Mouse (Mus musculus): ENCODE results near the gene H2-D1.
"Not testable (repeated sequence)": the region's sequence is repeated elsewhere in the genome, so short reads cannot be mapped to it uniquely, and the experiment has no call there.

H2-D1 gene

DNA sequence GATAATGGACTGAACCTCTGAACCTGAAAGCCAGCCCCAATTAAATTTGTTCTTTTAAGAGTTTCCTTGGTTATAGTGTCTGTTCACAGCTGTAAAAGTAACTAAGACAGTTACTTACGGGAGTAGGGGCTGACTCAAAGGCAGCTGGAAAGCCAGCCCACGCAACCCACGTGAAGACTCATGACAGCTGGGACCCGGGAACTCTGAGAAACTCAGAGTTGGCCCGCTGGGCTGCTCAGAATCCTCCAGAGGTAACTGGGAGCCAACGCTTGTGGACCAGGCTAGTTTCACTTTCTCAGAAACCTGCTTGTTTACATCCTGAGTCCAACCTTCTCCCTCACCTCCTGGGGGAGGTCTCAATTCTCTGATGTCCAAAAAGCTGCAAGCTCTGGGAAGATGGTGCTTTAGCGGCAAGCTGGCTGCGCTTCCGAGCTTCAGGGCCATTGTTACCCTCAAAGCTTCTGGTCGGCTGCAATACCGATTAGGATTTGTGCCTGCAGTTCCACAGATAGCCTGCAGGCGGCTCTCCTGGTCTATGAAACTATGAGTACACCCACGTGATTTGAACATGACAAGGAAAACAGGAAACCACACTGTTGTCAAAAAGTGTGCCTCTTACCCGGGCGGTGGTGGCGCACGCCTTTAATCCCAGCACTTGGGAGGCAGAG is 4.6 kb upstream of the H2-D1 start:
- peak; percentile 89 for DNase-seq

DNA sequence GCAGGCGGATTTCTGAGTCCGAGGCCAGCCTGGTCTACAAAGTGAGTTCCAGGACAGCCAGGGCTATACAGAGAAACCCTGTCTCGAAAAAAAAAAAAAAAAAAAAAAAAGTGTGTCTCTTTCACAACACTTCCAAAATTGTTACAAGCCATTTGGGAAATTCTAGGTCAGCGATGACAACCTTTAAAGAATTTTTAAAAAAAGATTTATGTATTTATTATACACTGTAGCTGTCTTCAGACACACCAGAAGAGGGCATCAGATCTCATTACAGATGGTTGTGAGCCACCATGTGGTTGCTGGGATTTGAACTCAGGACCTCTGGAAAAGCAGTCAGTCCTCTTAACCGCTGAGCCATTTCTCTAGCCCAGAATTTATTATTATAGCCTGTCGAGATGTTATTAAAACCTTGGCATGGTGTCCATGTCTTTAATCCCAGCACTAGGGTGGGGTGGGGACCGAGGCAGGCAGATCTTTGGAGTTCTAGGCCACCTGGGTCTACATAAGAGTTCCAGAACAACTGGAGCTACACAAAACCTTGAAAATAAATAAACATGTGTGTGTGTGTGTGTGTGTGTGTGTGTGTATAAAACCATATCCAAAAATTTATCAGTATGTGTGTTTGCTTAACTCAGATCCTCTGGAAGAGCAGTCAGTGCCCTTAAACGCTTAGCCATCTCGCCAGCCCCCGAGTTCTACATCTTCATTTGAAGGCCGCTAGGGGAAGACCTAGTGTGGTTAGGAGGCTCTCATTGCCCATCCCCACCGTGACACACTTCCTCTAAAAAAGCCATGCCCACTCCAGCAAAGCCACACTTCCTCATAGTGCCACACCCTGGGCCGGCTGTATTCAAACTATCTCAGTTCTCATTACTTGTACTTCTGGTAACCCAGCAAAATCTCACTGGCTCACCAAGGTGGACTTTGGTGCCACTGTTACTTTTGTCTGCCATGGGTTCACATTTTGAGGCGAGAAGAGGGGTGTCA is 3.7 kb upstream of the H2-D1 start:
- DNase-seq: no peak

DNA sequence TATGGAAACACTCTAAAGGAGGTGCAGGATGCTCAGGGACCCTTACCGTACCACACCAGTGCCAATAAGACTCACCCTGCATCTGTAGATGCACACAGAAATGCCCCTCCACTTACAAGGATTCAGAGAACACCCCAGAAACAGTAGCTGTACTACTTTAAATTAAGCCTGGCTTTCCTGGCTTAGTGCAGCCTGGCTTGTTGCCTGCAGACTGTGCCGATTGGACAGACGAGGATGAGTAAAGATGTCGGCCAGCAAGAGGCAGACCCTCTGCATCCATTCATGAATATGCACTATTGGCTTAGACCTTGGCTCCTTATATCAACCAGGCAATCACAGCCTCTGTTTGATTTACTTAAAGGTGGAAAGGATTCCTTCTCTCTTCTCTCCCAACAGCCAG is 2.9 kb upstream of the H2-D1 start:
- no peak for DNase-seq

DNA sequence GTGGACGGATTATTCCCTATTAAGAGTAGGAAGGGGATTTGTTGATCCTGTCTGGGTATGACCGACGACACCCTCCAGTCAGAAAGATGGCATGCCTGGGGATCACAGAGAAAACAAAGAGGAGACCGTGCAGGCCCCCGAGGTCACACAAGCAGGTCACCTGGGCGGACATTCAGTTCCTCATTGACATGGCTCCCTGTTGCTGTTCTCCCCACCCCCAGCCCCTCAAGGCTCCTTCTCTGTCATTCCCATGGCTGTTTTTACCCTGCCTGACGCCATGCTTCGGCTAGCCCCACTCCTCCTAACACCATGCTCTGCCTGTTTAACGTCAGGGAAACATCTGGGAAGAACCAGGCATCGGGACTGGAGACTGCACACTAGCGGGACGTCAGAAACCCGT is 879 bp upstream of the H2-D1 start:
- DNase-seq: no peak

DNA sequence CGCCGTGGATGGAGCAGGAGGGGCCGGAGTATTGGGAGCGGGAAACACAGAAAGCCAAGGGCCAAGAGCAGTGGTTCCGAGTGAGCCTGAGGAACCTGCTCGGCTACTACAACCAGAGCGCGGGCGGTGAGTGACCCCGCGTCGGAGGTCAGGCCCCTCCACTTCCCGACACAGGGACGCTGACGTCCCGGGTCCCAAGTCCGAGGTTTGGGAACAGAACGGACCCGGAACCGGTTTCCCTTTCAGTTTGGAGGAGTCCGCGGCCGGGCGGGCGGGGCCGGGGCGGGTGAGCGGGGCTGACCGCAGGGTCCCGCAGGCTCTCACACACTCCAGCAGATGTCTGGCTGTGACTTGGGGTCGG is 973 bp downstream of the H2-D1 start:
- no peak for DNase-seq

DNA sequence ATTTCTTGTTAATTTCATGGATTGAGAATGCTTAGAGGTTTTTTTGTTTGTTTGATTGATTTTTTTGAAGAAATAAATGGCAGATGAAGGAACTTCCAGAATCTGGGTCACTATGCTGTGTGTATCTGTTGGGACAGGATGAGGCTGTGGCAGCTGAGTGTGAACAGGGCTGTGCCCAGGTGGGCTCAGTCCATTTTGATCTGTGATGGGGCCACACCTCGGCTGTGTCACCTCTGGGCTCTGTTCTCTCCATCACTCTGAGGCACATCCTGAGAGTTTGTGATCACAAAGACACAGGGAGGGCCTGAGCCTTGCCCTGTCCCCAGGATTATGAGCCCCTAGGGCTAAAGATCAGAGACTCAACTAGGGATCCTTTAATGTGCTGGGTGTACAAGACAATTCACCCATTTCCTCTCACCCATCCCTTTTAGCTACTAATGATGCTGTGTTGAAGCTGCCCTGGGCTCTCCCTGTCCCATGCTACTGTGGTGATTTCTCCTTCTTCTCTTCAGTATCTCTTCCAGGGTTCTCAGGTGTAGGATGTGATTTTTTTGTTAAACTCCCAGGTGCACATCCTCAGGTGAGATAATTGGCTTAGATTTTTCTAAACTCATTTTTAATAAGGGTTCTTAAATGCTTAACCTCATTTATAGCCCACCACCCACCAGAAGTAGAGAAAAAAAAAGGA is 5.0 kb downstream of the H2-D1 start:
- DNase-seq: no peak

DNA sequence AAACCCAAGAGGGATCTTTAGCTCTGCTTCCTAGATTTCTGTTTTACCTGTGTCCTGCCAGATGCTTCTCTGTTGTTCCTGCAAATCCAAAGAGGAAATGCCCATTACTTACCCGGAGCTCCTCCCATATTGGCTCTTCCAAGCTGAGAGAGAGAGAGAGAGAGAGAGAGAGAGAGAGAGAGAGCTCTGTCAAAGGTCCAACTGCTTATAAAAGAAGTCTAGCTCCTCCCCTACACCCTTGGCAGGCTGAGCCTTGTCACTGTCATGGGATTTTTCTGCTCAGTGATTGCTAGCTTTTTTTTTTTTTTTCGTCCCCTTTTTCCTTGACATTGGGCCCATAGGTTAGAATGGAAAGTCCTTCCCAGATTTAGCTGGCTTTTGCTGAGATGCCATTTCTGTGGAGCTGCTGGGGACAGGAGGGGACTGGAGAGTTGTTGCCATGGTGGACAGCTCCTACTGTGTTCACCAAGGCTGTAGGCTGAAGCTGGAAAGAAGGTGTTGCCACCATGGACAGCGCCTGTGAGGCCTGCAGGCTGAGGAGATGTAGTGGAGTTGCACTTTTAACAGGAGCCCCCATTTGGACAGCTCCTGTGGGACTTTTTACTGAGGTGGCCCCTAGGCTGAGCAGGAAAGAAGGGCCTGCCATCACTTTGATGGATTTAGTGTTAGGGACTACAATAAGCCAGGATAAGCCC is 7.3 kb downstream of the H2-D1 start:
- DNase-seq: peak; percentile 80

DNA sequence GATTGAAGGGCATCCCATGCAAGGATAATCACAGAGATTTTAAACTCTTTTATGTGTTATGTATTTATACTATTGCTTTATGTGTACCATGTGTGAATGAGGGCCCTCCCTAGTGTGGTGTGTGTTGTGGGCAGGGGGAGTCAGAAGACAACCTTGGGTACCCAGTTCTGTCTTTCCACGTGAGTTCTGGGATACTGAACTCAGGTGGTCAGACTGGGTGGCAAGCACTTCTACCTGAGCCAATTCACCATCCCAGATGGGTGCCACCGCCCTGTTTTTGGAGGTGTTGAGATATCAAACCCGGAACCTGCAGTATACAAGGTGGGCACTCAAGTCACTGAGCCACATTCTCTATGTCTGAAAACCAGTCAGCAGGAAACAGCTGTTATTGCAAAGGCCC is 9.7 kb downstream of the H2-D1 start:
- no peak for DNase-seq

DNA sequence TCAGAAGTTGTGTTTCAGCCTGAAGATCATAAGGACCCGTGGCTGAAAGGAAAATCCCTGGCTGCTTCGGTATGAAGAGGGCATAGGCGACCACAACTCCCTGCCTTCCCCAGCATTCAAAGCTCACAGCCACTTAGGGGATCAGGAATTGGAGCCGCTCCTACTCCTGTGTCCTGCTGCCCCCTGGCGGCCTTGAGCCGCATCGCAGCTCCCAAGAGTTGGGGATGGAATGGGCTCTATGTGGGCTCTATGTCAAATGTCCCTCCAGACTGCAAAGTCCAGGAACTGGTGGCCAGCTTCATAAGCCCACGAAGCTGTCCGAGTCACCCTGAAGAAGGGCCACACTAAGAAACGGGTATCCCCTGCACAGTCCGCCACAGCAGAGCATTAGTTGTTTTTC is 12.2 kb downstream of the H2-D1 start:
- DNase-seq: peak; percentile 83

DNA sequence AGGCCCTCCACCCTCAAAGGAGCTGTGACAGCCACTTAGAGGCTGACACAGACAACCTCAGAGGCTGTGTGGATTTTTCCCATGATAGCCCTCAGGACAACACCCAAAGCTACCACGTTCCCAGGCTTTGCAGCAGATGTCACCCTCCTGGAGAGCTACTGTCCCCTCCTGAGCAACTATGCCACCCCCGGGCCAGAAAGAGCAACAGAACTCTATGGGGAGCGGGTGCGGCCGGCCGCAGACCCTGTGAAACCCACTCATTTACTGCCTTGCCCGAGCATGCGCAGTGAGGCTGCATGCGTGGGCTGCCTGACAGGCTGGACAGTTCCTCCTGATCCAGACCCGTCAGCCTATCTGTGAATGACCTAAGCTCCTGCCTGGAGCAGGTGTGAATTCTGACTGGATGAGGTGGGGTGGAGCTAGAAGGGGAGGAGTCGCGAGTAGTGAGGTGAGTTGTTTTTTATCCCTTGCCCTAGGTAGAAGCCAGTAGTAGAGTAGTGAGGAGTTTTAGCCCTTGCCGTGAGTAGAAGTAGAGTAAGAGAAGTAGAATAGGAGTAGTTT is 13.9 kb downstream of the H2-D1 start:
- peak; percentile 14 for DNase-seq

DNA sequence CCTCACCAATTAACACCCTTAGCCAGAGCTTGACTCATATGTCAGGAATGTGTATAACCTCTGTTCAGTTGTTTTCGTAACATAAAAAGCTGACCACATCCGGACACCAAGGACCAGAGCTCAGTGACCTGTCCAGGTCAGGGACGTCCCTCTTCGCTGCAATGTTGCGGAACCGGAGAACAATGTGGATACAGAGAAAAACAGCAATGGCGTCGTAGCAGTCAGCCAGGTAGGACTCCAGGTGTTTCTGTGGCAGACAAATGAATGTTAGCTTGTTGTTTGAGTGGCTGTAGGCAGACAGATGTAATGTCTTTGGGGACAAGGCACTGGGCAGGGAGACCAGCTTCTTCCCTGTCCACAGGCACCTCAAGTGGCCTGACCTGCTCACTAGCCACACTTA is 15.5 kb downstream of the H2-D1 start:
- no peak for DNase-seq

DNA sequence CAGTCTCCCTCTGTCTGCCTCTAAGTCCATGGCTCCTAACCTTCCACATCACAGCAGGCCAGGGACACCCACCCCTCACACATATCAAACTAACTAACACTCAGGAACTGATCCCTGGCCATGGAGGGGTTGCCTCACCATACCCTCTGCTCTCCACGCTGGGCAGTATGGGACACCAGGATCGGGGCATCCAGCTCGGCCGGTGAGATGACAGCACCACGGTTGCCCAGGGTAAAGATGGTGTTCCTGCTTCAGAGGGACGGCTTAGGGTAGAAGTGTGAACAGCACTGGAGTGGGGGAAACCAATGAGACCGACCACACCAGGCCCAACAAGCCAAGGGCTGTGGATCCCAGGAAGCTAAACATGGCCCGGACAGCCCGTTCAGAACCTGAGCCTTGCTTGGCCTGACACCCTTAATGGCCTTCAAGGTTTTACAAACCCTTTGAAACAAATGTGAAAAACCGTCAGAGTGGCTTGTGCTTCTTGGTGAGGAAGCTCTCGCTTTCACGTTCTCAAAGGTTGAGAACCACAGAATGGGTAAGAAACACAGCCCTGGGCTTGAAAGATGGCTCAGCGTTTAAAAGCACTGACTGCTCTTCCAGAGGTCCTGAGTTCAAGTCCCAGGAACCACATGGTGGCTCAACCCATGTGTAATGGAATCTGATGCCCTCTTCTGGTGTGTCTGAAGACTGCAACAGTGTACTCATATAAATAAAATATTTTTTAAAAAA is 16.6 kb downstream of the H2-D1 start:
- no peak for DNase-seq

DNA sequence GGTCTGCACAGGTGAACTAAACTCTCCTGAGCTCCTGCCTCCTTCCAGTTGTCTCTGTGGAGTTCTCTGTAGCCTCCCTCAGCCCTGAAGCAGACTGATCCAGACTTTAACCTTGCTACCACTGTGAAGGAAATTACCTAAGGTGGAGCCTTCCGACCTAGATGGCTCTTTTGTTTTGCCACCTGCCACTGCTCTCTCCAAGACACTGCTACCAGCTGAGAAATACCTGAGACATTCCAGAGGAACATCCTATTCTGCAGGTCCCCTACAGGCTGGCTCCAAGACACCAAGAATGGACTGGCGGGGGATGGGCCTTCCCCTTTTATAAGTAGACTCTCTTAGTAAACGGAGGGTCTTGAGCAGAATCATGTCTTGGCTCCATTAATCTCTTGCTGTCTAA is 17.7 kb downstream of the H2-D1 start:
- no peak for DNase-seq

DNA sequence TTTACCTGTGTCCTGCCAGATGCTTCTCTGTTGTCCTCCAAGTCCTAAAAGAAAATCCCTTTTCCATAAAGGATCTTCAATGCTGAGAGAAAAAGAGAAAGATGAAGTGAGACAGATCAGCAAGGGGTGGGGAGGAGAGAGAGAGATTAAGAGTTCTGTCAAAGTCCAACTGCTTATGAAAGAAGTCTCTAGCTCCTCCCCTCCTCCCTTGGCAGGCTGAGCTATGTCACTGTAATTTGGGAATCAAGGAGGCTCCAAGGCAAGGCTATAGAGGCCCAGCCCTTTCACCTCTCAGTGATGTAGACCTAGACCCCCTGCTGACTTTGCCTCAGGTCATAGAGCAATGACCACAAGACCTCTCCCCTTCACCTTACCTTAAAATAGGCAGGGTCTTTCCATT is 22.9 kb downstream of the H2-D1 start:
- no peak for DNase-seq

DNA sequence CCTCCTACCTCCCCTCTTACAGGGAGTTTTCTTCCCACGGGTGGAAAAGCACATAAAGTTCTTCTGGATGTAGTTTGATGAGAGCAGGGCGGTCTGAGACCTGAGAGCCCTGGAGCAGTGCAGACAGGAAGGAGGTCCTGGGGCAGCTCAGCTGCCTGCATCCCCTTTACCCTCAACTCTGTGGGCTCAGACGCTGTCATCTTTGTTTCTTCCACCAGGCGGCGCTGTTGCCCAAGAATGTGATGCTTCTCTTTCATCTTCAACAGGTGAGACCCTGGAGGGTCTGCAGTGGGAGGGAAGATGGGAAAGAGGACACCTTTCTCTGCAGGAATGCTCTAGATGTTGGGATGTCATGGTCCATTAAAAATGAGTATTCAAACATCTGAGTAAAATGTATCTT is 33.3 kb downstream of the H2-D1 start:
- DNase-seq: peak; percentile 23

DNA sequence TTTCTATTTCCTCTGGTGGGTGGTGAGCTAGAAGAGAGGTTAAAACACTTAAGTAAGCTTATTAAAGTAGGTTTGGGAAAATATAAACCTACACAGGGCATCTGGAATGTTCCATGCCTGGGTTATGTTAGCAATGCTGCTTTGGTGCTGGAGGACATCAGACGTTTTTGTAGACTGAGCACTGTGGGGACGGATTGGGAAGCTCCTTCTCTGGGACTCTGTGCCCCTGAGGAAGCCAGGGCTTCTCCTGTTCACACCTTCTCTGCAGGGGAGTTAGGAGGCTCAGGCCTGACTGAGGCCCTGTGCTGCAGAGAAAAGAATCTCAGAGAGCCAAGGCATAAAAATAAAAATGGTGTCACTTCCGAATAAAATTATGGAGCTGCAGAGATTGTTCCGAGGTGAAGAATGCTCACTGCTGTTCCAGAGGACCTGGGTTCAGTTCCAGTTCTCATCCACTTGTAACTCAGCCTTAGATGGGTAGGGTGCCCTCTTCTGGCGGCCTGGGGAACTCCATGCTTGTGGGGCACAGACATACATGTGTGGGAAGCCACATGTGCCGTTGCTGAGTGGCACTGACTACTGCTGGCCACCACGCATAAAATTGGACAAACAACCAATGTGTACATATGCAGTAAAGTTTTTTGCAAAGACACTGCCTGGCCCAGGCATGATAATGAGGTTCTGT is 37.9 kb downstream of the H2-D1 start:
- not testable (repeated sequence) for DNase-seq

DNA sequence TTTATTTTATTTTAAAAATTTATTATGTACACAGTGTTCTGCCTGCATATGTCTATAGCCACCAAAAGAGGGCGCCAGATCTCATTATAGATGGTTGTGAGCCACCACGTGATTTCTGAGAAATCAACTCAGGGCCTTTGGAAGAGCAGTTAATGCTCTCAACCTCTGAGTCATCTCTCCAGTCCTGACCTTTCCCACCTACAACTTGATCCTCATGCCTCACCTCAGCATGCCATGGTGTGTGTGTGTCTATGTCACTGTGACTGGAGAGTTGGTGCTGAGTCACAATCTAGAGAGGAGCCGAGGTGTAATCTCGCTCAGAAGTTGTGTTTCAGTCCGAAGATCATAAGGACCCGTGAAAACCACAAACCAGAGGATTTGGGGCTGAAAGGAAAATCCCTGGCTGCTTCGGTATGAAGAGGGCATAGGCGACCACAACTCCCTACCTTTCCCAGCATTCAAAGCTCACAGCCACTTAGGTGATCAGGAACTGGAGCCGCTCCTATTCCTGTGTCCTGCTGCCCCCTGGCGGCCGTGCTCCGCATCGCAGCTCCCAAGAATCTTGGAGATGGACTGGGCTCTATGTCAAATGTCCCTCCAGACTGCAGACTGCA is 39.2 kb downstream of the H2-D1 start:
- peak; percentile 70 for DNase-seq

DNA sequence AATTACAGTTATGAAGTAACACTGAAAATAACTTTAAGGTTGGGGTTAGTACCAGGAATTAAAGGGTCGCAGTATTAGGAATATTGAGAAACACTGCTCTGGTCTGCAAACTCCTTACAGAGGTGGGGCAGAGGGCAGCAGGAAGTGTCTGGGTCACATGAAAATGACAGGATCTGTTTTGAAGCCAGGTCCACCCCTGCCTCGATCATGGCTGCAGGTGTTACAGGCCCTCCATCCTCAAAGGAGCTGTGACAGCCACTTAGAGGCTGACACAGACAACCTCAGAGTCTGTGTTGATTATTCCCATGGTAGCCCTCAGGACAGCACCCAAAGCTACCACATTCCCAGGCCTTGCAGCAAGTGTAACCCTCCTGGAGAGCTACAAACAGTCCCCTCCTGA is 40.7 kb downstream of the H2-D1 start:
- DNase-seq: no peak

DNA sequence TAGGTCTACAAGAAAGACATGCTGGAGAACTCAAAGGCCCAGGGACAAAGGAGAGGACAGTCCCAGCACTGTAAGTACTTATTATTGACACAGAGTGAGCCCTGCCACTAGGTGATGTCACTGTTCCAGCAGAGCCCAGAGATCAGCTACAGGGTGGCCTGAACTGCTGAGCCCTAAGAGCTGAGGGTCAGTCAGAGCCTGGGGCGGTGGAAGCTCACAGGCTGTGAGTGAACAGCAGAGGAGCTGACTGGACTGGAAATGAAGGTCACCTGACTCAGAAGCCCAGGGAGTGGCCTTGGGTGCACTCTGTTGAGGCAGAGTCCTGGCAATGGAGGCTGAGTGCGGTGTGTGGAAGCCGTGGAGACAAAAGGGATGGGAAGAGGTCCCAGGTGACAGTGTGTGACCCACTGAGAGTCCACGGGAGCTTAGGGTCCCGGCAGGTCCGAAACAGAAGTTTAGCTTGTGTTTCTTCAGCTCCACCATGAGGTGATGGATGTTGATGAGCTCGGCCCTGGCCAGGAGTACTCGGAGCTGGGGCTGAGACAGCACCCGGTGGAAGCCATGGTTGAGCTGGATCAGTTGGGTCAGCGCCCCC is 41.3 kb downstream of the H2-D1 start:
- no peak for DNase-seq

DNA sequence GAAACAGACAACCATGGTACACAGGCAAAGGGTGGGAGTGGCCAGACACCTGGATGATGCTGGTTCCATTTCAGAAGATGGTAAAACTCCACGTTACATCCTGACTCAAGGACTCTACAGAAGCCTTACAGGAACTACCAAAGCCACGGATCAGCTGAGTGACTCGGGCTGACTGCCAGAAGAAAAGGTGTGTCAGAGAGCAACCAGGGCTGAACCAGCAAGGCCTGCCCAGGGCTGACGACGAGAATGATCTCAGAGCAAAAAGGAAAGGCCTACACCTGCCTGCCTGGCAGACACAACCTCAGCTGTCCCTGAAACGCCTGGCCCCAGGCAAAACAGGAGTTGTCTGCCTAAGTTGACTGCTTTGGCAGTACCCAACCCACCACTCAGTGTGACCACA is 41.9 kb downstream of the H2-D1 start:
- no peak for DNase-seq

DNA sequence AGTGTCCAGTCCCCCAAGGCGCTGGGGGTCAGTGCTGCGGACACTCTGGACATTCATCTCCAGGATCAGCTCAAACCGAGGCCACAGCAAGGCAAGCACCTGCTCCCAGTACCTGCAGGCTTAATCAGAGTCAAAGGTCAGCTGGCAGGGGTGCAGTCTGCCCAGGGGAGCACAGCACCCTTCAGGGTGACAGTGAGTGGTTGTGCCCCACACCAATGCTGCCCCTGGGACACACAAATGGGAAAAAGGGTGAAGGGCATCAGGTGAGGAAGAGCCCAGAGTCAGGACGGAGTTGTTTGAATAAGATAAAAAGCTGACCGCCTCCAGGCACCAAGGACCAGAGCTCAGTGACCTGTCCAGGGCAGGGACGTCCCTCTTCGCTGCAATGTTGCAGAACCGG is 42.4 kb downstream of the H2-D1 start:
- DNase-seq: not testable (repeated sequence)
